Mouse (Mus musculus) thymus, adult 2 months (tissue): ENCODE results near the gene Whamm.

Experiments used
- CTCF ChIP-seq: fragments of 200-500 bp; IDR thresholded peaks from 2 replicates; pipeline ENCODE4 v1.5.1; 2012; ENCODE audit warnings: mild to moderate bottlenecking, control low read depth, low read length, moderate library complexity, borderline replicate concordance; ENCODE audit not compliant: control insufficient read depth, poor library complexity, insufficient read depth; ENCODE audit errors: extremely low read depth
- POLR2A ChIP-seq: fragments of 200-500 bp; IDR thresholded peaks from 2 replicates; pipeline ENCODE4 v1.6.1; 2012; ENCODE audit warnings: mild to moderate bottlenecking, low read length, control low read depth, moderate library complexity; ENCODE audit not compliant: control insufficient read depth, poor library complexity, insufficient read depth; ENCODE audit errors: extremely low read depth

- no peak for TF ChIP-seq CTCF
- no peak for TF ChIP-seq POLR2A
Observed at GRCm38 (mm10) chr7:81563506-81564015, 7.5 kb upstream of the Whamm start.
